Mouse (Mus musculus) frontal cortex, postnatal 25 days (tissue): ENCODE measurements around the gene Mterf1a.
A peak's percentile ranks its signal among the peaks of the same experiment; 100 is the strongest.
"Not testable (repeated sequence)": the region's sequence is repeated elsewhere in the genome, so short reads cannot be mapped to it uniquely, and the experiment has no call there.

ENCODE experiments used
- DNase-seq, 2 experiments: peaks; one replicate each; pipeline ENCODE4 v3.0.0; 2022; ENCODE audit warnings: low spot score in 2 of 2

The Mterf1a gene

DNA sequence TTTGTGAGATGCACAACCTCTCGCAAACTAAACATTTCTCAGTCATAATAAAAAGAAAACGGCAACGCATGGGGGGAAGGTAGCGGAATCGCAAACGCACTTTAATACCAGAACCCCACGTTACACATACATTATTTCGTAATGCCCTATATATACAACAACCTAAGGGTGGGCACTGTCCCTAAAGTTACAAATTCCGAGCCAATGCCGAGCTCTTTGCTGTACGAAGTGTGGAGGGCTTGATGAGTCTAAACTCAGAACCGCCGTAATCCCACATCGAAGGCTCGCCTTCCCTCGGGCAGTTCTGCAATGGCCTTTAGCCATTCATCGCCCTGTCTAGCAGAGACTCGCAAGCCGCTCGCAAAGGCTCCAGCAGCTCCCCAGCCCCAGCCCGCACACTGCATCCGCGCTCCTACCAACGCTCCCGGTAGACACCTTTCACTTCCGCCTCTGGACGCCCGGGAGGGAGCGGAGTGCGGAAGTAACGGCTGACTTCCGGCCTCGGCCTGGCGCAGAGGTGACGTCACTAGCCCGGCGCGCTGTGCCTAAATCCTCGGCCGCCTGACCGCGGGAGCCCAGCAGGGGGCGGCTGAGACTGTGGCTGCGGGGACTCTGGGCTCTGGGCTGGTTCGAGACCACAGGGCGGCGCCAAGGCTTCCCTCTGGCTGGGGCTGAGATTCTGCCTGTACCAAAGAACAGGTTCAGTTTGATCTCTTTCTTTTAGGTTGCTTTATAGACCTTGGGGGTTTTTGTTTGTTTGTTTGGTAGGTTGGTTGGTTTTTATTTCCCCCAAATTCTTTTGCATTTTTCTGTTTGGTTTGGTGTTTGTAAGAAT, at the start of gene Mterf1a:
Gene Mterf1a, minus strand, starts transcription at position 475 of the 835 bp plus-strand sequence.
- peak; percentile 8 to 14 for DNase-seq

DNA sequence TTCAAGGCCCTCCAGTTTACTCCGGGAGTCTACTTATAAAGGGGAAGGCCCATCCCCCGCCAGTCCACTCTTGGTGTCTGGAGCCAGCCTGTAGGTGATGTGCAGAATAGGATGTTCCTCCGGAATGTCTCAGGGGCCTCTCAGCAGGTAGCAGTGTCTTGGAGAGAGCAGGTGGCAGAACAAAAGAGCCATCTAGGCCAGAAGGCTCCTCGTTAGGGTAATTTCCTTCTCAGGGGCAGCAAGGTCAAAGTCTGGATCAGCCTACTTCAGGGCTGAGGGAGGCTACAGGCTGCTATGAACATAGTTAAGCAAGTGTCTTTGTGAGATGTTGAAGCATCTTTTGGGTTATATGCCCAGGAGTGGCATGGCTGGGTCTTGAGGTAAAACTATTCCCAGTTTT, 49.4 kb upstream of the Mterf1a start:
- not testable (repeated sequence) for DNase-seq

DNA sequence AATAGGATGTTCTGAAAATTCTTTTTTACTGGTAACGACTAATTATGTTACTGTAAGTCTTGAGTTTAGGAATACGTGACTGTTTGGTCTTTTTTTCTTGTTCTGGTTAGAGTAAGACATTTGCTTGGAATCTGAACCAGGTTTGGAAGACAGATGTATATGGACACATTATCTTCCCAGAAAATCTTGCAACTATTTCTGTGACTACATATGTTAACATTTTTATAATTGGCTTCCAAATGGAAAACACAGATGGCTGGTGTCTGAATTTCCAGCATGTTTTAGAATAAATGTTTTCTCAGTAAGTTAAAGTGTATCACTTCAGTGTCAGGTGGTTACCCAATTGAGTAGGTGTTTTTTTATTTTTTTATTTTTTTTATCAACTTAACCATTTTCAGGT, 47.5 kb upstream of the Mterf1a start:
- no peak for DNase-seq

DNA sequence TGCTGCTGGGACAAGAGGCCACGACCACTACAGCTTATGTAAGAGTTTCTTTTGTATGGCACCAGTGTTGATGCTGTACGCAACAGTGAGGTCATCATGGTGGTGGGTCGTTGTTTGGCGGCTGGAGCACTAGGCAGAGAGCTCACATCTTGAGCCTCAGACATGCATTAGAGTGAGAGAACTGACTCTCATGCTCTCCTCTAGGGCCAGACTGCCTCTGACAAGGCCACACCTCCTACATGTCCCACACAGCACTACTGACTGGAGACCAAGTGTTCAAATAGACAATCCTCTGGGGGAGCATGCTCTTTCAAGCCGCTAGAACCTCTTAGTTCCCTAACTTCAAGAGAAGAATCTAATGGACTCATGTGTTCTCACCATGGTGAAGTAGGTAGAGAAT, 45.6 kb upstream of the Mterf1a start:
- DNase-seq, result no peak

DNA sequence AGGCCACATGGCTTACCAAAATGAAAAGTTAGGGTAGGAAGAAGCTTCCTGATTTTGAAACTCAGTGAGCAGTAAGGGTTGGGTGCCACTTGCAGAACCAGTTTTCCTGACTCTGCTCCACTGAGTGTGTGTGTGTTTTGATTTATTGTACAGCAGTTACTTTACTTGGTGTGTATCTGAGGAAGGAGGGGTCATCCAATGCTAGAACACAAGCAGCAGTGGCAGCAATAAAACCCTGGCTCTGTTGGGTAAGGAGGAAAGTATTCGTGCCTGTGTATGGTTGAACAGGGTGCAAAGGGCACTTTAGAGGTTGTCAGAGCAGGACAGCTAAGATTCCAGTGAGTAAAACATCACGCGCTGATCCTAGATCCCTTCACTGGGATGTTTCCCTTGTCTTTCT, 45.2 kb upstream of the Mterf1a start:
- DNase-seq, result no peak

DNA sequence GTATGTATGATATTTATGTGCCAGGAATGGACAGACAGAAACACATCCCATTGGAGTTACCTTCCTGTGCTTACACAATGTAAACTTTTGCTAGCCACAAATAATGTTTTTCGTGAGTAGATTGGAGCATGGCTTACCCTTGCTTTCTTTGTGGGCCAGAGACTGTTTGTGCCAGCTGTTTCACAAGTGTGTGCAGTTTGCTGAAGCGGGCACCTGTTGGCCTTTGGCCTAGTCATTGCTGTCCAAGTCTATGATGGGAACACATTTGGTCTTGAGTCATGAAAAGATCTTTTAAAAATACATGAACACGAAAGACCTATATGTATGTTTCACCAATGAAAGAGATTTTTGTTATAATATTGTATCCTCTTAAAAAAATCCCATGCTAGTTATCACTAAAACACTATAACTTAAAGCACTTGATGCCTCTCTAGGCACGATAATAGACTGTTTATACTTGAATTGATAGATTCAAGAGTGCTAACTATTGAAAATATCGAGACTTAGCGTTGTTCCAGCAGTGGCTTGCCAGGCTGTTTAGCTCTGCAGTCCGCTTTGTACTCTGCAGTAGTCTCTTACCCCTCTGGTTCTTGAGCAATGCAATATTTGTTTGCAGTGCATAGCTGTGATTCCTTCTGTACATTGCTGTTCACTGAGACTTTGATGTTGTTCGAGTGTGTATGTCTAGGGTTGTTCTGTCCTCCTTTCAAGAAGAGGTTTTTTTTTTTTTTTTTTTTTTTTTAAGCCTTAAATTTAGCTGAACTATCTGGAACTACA, 42.2 kb upstream of the Mterf1a start:
- DNase-seq, result no peak

DNA sequence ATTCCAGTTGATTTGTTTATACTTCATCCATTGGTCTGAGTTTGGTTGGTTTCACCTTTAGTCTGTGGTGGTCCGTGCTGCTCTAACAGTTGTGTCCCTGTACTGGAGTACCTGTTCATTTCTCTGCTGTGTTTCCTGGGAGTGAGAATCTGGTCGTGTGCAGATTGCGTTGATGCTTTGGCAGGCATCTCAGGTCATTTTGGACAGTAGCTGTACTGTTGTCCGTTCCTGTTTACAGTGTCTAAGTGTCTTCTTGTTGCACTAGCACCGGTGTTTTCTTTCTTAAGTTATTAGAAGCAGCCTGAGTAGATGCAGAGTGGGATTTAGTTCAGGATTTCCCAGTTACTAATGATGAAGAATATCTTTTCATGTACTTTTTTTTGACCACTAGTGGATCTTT, 41.5 kb upstream of the Mterf1a start:
- no peak for DNase-seq

DNA sequence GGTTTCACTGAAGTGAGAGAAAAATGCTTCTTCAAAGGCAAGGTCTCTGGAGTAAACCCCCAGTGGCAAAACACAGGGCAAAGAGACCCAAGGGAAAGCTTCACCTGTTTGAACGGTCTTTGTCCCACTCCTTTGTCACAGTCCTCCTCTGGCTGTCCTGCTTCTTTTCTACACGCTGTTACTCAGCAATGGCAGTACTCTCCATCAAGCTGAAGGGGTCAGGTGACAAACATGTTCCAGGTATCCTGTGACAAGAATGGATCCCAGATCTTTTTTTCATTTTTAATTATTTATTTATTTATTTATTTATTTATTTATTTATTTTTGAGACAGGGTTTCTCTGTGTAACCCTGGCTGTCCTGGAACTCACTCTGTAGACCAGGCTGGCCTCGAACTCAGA, 39.8 kb upstream of the Mterf1a start:
- DNase-seq, result no peak

DNA sequence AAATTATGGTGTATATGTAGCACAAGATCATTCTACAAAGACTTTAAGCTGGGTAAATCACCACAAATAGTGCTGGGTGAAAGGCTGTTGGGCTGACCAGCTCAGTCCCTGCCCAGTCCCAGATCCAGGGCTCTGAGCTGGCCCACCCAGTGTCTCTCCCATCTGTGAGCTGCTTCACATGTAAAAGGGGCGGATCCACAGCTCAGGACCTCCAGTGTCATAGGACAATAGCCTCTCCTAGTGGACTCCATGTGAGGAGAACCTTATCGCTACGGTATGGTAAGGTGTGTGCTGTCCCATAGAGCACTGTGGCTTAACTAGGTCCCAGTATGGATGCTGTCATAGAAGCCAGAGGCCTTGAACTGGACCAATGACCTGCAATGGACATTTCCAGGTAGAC, 37.9 kb upstream of the Mterf1a start:
- no peak for DNase-seq

DNA sequence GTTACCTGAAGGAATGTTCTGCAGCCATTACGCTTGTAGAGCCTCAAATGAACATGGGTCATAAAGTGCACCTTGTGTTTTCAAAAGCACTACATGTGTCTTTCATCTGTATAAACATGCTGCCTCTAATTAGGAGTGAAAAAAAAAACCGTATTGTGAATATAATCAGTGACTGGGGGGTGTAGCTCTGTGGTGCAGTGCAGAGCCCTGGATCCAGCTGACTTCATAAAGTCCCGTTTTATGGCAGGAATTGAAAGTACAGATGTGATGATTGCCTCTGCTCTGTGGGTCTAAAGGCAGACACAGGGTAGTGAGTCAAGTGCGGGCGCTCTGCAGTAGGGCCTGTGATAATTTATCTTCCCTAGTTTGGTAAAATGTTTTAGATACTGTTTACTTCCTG, 37.0 kb upstream of the Mterf1a start:
- DNase-seq, result no peak

DNA sequence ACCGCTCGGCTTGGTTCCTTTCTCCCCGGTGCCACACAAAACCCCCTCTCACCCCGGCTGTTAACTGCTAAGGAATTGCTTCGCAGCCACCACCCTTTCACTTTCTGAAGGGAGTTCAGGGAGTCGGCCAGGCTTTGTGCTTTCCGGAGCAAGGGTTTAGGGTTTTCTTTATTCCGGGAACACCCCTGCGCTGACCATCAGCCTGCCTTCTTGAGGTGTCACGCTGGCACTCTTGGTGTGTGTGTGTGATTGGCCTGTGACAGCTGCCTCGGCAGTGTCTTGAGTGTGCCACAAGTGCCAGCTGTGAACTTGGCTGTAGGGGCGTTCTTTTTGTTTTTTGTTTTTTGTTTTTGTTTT, 34.9 kb upstream of the Mterf1a start:
- DNase-seq, result peak in 1 of 2 experiments; percentile 10

DNA sequence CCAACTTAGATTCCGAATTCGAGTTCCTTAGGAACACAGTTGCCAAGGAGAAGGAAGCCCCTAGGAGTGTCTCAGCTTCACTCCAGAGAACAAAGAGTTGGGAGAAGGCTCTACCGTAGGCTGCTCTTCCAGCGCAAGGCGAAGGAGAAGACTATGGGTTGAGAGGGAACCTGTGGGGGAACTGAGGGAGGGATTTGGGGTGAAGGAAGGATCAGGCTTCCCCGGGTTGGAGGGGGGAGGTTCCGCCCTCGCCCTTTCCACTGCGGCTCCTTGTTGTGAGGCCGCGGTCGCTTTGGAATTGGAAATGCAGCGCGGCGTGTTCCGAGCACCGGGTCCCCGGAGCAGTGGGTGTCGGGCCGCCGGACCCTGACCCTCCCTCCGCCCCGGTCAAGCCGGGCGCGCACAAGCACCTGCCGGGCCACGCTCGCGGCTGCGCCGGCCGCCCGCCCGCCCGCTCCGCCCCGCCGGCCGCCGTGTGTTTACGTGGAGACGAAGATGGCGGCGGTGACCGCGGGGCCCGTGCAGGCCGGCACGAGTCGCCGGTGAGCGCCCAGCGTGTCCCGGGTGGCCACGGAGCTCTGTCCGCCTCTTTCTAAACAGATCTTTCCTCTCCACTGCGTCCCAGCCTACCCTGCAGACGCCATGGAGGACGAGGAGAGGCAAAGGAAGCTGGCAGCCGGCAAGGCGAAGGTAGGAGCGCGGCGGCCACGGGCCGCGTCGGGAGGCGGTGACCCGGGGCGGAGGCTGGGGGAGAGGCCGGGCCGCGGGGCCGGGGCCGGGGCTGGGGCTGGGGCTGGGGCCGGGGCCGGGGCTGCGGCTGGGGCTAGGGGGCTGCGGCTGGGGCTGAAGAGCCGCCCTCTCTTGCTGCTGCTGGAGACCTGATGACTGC, 34.3 kb upstream of the Mterf1a start, which contains the start of gene Akap9:
Gene Akap9, plus strand, starts transcription at position 254 of the 889 bp plus-strand sequence.
- DNase-seq, result peak; percentile 46 to 47

DNA sequence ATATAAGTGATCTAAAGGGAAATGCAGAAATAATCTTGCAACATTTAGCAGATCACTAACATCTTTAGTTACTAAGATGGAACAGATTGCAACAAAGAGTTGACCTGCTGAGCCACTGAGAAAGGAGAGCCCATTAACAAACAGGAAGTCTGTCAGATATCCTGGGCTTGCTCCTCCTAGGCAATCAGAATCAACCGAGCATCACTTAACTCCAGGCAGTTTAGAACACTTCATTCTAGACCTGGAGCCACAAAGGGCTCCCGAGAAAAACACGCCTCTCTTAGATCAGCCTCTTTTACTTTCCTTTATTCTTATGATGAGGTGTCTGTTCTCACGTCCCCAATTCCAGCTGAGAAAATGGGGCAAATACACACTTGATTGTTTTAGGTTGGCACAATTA, 32.9 kb upstream of the Mterf1a start:
- DNase-seq, result no peak

DNA sequence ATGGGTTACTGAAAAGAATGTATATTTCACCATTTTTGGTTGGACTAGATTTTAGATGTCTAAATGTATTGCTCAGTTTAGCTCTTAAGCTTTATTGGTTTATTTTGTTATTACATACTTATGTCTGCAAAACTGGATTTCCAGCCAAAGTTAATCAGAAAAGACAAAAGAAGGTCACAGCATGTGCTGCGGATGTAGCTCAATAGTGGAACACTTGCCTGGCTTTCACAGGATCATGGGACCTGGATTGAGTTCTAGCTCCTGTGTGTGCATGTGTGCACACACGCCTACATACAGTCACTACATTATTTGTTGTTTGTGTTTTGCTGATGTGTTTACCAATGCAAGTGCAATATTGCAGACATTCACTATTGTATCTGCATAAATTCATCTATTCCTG, 28.6 kb upstream of the Mterf1a start:
- DNase-seq, result no peak

DNA sequence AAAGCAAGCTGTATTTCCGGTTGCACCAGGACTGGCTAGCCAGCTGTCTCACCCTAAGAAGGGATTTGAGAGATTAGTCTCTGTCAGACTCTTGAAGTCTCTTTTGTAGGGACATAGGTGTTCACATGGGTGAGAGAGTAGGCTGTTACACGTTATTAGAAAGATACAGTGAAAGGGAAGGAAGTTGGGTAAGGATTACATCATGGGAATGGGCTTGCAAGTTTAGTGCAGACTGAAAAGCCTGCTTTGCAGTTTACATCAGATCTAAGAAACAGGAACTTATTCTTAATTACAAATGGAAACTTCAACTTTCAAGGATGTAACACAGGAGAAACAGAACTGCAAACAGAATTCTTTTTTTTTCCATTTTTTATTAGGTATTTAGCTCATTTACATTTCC, 11.7 kb upstream of the Mterf1a start:
- no peak for DNase-seq

DNA sequence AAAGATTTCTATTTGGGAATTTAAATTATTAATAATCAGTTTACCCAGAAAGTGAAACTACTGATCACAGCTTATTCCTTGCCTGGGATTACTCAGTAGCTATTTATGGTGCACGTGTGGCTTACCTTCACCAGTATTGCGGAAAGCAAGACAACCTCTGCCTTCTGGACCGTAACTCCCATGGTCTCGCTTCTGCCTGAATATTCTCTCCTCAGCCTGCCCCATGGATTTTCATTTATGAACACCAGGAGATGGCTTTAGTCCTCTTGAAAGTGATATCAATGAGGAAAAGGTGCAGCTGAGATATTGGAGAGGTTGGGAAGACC, 524 bp upstream of the Mterf1a start:
- DNase-seq, result not testable (repeated sequence)

DNA sequence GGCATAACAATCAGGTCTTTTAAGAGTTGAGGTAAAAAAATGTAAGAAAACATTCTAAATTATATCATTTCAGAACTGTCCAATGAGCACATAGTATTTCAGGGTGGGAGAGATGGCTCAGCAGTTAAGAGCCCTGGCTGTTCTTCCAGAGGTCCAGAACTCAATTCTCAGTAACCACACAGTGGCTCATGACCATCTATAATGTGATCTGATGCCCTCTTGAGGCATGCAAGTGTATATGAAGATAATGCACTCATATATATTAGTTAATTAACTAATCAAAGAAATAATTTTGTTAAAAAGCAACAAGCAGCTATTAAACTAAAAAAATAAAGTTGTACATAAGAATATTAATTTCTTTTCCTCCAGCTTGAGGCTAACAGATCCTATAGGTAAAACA, 4.5 kb downstream of the Mterf1a start:
- DNase-seq, result no peak

DNA sequence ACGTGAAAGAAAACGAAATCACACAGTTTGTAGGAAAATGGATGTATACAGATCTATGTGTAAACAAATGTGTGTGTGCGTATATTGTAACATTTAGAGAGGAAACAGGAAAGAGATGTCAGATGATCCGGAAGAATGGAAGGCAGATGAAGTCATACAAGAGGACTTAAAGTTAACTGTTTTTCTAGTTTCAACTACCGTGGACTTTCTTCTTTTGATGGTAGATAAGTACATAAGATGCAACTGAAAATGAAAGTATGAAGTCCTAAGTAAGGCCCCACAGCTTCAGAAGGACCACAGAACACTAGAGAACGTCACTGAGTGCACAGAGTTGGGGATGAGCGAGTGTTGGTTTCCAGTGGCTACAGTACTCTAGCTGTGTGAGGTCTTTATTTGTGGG, 6.9 kb downstream of the Mterf1a start:
- not testable (repeated sequence) for DNase-seq

DNA sequence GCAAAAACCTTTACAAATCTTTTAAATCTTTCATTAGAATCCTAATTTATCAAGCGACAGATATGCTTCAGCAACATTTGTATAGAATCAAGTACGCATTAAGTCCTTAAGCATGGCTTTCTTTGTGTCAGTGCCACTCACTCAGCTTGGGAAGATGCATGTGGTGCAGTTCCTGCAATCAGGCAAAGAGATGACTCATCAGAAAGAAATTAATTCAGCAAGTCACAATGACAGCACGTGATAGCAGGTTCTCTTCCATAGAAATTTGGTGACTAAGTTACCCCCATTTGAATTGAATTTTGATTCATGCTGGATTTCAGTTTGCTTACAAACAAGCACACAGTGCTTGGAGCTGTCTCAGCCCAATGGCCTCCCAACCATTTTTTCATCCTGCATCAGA, 20.2 kb downstream of the Mterf1a start:
- DNase-seq, result no peak

DNA sequence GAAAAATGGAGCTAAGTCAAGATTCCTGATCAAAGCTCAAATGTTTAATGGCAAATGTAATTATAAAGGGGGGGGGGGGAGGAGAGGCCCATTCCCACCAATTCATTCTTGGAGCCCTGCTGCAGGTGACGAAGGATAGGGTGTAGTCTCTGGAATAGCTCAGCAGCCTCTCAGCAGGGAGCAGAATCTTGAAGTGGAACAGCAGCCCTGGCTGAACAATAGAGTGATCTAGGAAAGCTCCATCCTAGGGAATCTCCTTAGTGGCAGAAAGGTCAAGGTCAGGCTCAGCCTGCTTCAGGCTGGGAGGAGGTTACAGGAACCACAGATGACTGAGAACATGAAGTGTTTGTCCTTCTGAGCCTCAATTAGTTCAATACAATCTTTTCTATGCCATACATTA, 21.4 kb downstream of the Mterf1a start:
- DNase-seq, result no peak

DNA sequence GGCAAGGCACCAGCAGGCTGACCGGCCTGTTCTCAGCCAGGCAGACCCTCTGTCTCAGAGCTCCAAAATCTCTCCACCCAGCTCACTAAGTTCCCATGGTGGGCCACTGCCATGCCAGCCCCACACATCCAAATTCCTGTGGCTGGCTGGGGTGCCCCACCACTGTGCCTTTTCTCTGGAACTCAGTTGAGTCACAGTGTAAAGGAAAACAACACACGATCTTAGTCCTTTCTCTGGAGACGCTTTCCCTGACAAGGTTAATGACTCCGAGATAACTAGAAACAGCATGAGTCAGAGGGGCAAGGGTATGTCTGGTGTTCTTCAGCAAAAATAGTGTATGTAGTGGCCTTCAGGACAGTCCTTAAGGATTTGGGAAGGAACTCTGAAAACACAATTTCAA, 23.6 kb downstream of the Mterf1a start:
- no peak for DNase-seq

DNA sequence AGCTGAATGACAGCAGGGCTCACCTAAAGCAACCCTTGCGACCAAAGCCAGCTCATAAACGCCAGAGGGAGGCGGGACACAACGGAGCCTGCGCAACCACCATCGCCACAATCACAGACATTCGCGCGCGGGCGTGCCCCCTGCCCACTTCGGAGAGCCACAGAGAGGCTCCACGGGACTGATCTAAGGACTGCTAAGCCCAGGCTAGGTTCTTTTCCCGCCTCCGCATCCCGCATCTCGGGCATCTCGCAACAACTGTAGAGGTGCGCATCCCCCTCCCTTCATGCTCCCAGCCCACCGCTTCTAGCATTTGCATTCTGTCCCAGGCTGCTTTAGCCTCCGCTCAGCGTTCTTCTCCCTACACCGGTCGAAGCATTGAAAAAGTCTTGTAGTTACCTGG, 48.7 kb downstream of the Mterf1a start, which contains the start of gene Lrrd1:
Gene Lrrd1, plus strand, starts transcription at position 148 of the 400 bp plus-strand sequence.
- no peak for DNase-seq
